Mouse (Mus musculus) granulocyte monocyte progenitor cell, adult 5-6 weeks (primary cell): ENCODE data around the gene Abca6. TPM values are rescaled to one million over a fixed set of nuclear protein-coding genes. Genes with fewer than 3 reads are reported as not detected.
A peak's percentile ranks its signal among the peaks of the same experiment; 100 is the strongest.

Source experiments
- ATAC-seq: replicated peaks from 2 replicates; pipeline ENCODE4 v1.8.0; 2016; ENCODE audit warnings: mild to moderate bottlenecking, moderate TSS enrichment, inconsistent platforms; ENCODE audit not compliant: poor library complexity, severe bottlenecking
- total RNA-seq, 2 experiments: library from RNA; stranded (forward) in 1 of 2; stranded (reverse) in 1 of 2; fragments of 200-712, 200-1000 nt in 1 of 2; fragments of >200 nt in 1 of 2; fragmentation: Nextera tagmentation in 1 of 2; gene quantifications; 2 replicates each; pipeline ENCODE4 v1.2.3; 2014 to 2017

Gene Abca6
- total RNA-seq (2014; fragmentation: Nextera tagmentation): 0.34 and 0.51 TPM in 2 replicates
- 0.04 and 0.26 TPM in 2 replicates for total RNA-seq (2017)

GRCm38 (mm10) chr11:110251534-110251933 is at the start of gene Abca6:
Gene Abca6, minus strand, starts transcription at chr11:110251776.
- peak; percentile 94 for ATAC-seq

GRCm38 (mm10) chr11:110297917-110298533 is 46.4 kb upstream of the Abca6 start:
- ATAC-seq: no peak

GRCm38 (mm10) chr11:110290586-110290985 is 39.0 kb upstream of the Abca6 start:
- no peak for ATAC-seq

- no peak for ATAC-seq
Measured at GRCm38 (mm10) chr11:110288423-110288822, 36.8 kb upstream of the Abca6 start.

- ATAC-seq: no peak
Measured at GRCm38 (mm10) chr11:110287694-110288093, 36.1 kb upstream of the Abca6 start.

- no peak for ATAC-seq
Measured at GRCm38 (mm10) chr11:110286331-110286730, 34.8 kb upstream of the Abca6 start.

GRCm38 (mm10) chr11:110284849-110285248 is 33.3 kb upstream of the Abca6 start:
- no peak for ATAC-seq

GRCm38 (mm10) chr11:110284185-110284787 is 32.7 kb upstream of the Abca6 start:
- no peak for ATAC-seq

GRCm38 (mm10) chr11:110274794-110275193 is 23.2 kb upstream of the Abca6 start:
- no peak for ATAC-seq

- peak; percentile 85 for ATAC-seq
Measured at GRCm38 (mm10) chr11:110271745-110272144, 20.2 kb upstream of the Abca6 start.

GRCm38 (mm10) chr11:110268244-110268844 is 16.8 kb upstream of the Abca6 start:
- ATAC-seq: peak; percentile 98

GRCm38 (mm10) chr11:110267232-110267631 is 15.7 kb upstream of the Abca6 start:
- ATAC-seq: no peak

GRCm38 (mm10) chr11:110266757-110267156 is 15.2 kb upstream of the Abca6 start:
- ATAC-seq: no peak

GRCm38 (mm10) chr11:110261867-110262266 is 10.3 kb upstream of the Abca6 start:
- no peak for ATAC-seq

- ATAC-seq: no peak
Measured at GRCm38 (mm10) chr11:110257911-110258310, 6.3 kb upstream of the Abca6 start.

GRCm38 (mm10) chr11:110257061-110257460 is 5.5 kb upstream of the Abca6 start:
- ATAC-seq: no peak

- no peak for ATAC-seq
Measured at GRCm38 (mm10) chr11:110252256-110252655, 680 bp upstream of the Abca6 start.

GRCm38 (mm10) chr11:110244730-110245129 is 6.8 kb downstream of the Abca6 start:
- ATAC-seq: peak; percentile 66

- no peak for ATAC-seq
Measured at GRCm38 (mm10) chr11:110237466-110237865, 14.1 kb downstream of the Abca6 start.

- no peak for ATAC-seq
Measured at GRCm38 (mm10) chr11:110232975-110233374, 18.6 kb downstream of the Abca6 start.

- no peak for ATAC-seq
Measured at GRCm38 (mm10) chr11:110217118-110217517, 34.5 kb downstream of the Abca6 start.

- no peak for ATAC-seq
Measured at GRCm38 (mm10) chr11:110203930-110204329, 47.6 kb downstream of the Abca6 start.
